Mouse (Mus musculus) frontal cortex, postnatal 10 days (tissue): Measurements from ENCODE around the gene Sult6b1.

Experiments
- DNase-seq, 2 experiments: peaks; one replicate each; pipeline ENCODE4 v3.0.0; 2022; ENCODE audit warnings: low spot score in 2 of 2, mixed read lengths in 1 of 2

The Sult6b1 gene

DNA sequence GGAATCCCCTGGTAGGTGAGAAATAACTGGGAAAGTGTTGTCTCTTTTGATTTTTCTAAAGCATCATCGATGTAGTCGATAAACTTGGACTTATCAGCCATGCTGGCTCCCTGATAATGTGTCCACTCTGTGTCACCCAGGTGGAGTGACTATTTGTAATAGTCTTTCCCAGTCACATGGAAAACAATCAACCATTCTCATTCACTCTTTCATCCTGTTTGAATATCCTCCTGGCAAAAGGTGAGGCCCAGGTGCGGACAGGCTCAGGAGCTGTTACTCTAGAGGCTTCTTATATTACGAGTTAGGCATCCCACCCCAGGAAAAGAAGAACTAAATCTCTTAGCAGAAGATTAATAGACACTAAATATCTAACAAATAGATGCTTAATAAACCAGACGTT lies at the start of gene Sult6b1:
Gene Sult6b1 (minus strand): TSS at position 101 of the 400 bp plus-strand sequence.
- no peak for DNase-seq

DNA sequence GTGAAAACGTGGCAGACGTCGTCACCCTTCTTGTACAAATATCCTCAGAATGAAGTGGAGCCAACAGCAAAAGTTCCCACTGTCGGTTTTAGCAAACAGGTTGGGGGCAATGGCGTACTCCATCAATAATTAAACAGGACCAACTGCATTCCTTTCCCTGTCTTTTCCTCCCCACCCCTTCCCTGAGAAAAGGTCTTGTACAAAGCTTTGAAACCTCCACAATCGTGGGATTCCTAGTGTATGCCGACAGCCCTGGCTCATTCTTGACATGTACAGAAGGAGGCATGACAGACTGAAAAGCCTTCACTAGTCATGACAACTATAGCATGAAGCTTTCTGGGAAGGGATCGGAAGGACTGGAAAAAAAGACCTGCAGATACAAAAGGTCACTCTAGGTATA lies 46.4 kb upstream of the Sult6b1 start:
- DNase-seq, result no peak

DNA sequence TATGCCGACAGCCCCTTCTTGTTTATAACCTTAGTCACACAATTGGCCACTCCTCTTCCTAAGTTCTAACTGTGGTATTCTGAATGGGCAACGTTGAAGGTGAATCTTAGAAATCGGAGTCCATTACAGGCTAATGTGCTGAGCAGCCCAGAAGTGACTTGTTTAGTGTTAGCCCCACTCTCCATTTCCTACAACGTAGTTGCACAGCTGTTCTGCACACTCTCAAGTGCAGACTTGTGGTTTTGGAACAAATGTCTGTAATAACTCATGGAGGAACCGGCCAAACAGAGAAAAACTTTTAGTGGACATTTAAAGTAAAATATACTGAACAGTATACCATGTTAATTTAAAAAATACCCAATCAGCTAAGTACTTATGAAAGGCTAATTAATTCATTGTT lies 45.3 kb upstream of the Sult6b1 start:
- no peak for DNase-seq

DNA sequence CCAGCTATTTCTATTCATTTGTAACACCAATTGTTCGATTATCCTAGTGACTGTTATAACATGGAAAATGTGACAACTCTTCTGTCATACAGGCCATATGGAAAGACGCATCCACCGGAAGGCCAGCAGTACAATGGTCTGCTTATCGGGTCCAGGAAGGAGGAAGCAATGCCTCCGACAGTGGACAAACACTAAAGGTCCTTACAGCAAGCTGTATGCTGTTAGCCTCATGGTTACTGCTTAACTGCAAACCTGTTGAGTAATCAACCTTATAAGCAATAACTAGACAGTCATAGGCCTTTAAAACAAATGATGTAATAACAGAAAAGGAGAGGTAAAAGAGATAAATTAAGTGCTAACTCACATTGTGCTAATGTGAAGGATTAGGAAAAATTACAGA lies 44.4 kb upstream of the Sult6b1 start:
- no peak for DNase-seq

DNA sequence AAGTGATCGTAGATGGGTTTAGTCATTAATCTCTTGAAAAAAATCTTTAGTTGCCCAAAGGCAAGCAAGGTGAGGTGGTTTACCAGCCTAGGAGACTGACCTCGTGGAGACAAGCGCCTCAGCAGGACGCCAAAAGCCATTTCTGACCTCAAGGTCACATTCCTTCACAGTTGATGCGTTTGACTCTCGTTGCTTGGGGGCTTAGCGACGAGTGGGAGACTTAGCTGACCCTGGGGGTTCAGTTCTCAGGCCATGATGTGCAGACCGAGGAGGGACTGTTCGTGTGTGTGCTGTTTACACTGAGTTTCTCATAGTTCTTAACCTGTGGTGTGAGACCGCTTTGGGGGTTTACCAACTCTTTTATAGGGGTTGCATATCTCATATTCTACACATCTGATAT lies 35.8 kb upstream of the Sult6b1 start:
- no peak for DNase-seq

DNA sequence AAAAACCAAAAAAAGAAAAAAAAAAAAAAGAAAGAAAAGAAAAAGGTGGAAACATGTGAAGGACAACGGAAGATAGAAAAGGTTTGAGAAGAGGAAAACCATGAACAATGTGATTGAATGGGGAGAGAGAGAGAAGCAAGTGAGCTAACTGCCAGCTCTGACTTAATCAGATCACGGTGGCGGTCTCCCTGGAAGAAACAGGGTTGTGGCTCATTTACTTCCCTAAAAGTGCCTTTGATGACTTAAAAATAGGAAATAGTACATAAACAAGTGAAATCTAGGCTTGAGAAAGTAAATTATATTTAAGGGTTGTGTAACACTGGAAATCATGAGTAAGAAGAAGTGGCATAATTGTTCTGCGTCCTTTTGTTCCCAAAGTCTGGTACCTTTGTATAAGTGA lies 32.1 kb upstream of the Sult6b1 start:
- DNase-seq, result no peak

DNA sequence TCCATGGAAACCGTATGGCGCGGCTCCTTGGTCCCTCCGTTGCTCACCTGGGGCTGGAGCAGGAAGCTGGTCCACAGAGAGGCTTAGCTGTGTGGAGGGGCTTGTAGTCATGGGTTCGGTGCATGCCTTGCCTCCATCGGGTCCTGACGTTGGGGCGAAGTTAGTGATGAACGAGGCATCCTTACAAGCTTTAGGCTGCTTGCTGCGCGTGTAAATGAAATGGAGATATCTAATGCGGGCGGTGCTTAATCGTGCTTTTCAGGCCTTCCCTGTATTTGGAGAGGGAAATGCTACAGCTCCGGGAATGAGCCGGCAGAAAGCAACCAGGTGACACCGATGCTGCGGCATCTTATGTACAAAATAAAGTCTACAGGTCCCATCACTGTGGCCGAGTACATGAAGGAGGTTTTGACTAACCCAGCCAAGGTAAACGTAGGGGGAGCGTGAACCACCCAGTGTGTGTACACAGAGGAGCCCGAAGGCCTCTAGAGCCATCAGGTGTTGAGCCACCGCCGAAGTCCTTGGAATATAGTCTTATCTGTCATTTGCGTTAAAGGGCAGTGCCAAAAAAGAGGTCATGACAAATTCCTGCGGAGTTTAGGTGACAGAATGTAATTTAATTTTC lies 30.5 kb upstream of the Sult6b1 start:
- DNase-seq, result no peak

DNA sequence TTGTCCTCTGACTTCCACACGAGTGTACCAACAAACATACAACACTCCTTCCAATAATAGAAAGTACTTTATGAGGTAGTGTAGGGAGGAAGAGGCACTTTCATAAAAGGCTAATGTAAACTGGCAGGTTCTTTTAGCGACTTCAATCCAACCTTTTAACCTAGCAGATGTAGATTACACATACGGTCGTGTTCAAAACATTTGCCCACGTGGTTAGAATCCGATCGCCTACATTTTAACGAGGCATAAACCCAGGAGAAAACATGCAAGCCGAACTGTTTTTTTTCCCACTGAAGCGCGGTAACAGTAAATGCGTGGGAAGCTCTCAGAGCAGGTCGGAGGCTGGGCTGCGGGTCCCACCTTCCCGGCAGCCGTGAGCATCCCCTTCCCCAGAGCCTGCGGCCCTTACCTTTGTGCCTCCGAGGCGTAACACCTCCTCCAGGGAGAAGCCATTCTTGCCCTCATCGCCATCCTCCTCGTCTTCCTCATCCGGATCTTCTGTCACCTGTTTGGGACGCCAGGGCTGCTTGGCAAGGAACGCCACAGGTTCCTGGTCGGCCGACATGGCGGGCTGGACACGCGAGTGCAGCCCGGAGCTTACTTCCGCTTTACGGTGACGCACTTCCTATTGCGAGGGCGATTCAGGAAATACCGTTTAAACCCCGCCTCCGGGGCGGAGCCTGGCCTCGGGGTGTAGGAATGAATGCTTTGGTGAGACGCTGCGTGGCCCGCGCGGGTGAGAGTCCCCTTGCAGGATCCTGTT lies 29.9 kb upstream of the Sult6b1 start, which contains the start of the genes Cebpz and Ndufaf7:
Gene Cebpz (minus strand): TSS at position 601 of the 763 bp plus-strand sequence.
Gene Ndufaf7 (plus strand): TSS at position 671 of the 763 bp plus-strand sequence.
- peak; percentile 96 to 98 for DNase-seq

DNA sequence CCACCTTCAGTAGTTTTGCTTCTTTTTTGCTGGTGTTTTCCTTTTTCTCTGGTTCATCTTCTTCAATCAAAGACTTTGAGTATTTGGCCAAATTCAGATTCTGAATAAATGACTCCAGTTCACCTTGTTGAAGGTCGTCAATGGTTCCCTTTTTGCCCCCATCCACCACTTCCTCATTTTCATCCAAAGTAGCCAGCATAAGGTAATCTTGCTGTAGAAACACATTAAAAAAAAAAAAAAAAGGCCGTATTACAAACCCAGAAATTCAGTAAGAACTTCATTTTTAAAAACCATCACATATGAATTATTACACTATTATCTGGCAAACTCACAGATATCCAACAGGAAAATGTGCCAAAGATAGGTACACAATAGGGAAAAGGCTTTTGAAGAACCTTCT lies 29.1 kb upstream of the Sult6b1 start:
- DNase-seq, result no peak

DNA sequence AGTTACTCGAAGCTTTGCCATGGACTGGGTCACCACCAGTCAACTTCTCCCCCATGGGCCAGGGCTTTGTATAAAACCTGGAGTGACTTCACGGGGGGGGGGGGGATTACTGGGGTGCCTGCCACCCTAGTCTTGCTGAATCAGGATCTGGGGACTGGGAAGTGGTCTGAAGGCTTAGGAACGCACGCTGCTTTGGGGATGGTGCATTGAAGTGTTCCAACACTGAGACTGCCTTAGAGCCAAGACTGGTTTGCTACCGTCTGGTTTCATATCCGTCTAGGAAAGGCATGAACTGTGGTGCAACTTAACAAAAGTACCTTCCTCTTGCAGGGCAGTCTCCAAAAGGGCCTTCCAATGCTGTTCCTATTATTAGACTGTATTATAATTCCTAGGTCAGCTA lies 10.9 kb upstream of the Sult6b1 start:
- no peak for DNase-seq

DNA sequence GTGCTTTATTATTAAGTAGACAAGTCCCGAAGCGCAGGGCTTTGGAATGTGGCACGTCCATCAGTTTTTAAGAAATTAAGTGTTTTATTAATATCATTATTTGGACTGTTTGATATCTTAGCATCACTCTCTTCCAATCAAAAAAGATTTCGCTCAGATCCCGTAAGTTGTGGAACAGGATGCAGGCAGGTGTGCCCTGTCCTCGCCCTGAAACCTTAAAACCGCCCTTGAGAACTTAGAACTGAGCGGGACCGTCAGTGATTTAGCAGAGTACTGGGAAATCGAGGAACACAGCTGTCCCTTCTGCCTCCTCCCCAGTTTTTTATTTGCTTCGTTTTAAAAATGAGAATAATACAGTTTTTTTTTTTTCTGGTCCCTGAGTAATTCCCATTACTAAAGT lies 10.1 kb upstream of the Sult6b1 start:
- no peak for DNase-seq

DNA sequence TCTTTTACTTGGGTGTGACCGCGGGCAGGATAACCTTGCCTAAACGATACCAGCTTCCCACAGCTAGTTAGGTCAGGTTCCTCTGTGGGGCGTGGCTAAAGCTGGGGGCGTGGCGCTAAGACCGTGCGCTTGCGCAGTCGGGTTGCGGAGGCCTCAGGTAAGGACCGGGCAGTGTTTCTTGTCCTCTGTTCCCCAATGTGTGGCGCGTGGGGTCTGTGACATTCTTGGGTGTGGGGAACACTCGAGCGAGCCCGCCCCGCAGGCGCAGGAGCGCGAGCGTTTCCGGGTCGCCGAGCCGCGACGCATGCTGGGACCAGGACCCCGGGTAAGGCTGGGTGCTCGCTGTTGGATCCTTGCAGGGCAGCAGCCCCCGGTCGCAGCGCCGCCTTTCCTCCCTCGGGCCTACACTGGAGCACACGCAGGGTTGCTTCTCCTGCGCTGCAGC lies 9.6 kb upstream of the Sult6b1 start, which contains the start of gene Cebpzos:
Gene Cebpzos (plus strand): TSS at position 132 of the 445 bp plus-strand sequence.
- DNase-seq, result peak; percentile 85 to 86

DNA sequence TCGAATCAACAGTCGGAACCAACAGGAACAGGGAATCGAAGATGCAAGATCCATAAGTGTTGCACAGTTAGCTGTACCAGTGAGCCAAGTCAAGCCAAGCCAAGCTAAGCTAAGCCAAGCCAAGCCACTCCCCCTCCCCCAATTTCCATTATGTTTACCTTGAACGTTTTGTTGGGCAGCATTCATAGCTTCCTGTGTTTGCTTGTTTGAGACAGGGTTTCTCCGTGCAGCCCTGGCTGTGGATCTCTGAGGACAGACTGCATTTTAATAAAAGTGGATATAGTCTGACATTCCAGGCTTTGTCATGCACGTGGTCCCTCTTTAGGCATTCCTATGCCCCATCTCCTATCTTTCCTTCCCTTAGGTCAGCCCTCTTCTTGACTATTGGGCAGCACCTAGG lies 9.0 kb upstream of the Sult6b1 start:
- no peak for DNase-seq

DNA sequence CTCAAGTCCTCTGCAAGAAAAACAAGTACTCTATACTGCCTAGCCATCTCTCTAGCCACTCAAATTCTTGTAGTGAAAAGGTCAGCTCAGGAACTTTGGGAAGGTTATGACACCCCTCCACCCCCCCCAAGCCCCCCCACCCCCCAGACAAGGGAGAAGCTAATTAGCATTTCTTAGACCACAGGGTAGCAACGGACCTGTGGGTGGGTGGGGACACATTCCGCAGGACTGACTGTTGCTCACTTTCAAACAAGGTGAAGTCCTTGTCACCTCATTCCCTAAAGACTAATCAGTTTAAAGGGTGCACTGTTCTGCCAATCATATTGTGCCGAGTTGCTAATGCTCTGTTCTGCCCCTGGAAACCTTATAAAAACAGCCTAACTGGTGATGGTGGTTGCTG lies 7.1 kb upstream of the Sult6b1 start:
- DNase-seq, result no peak

DNA sequence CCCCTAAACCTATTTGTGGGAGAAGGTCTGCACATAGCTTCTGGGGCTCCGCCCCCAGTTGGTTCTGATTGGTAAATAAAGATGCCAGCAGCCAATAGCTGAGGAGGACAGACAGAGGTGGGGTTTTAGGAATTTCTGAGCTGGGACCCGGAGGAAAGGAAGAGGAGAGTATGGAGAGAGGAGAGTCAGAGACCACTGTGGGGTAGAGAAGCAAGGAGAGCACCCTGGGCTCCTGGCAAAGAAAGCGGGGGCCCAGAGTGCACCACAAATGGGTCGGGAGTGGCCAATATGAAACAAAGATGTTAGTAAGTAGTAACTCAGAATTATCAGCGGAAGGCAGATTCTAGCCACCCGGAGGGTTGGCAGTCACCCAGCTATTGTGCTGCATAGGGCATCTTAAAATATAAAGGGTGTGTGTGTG lies 6.1 kb upstream of the Sult6b1 start:
- peak in 1 of 2 experiments; percentile 39 for DNase-seq

DNA sequence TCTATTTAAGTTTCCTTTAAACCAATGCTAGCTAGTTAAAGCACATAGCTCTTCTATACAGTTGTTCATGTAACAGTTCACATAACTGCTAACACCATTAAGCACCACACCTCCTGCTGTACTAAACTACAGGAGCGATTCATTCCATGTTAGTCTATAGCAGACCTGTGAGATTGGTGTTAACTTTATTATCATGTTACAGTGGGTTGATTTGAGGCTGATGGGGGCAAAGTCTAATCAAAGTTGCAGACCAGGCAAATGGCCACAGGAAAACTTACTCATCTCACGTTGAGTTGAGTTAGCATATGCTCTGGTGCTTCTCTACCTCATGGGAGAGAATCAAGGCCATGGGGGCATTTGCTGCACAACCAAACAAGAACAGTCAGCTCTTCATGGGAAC lies 2.6 kb upstream of the Sult6b1 start:
- DNase-seq, result no peak

DNA sequence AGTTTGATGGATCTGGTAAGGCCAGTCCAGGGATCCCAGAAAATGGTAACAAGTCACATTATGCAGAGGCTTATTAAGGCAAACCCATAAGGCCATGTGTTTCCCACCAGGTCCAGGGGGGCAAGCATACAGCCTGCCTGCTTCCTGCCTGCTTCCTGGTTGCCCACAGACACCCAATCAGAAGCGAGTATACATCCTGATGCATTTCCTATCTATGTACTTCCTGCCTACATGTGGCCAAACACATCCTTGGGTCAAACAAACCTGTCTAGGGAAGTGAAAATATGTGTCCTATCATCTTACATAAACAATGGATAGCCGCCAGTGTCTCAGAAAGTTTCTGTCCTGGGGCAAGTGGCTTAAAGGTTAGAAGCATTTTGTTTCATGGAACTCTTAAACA lies 3.6 kb downstream of the Sult6b1 start:
- DNase-seq, result no peak

DNA sequence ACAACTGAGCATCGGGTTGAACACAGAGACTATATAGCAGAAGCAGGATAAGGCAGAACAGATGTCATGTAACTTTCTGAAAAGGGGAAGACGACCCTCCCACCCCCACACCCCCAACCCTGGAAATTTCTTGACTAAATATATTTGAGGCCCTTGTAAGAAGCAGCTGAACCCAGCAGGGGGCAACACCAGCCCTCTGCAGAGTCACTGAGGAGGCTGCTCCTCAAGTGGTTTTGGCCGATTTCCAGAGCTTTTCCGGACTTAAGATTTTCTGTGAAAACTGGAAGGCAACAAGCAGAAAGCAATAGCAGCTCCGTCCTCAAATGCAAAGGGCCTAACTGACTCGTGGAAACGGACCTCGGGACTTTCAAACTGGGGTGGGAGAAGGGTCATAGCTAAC lies 11.4 kb downstream of the Sult6b1 start:
- peak in 1 of 2 experiments; percentile 38 for DNase-seq

DNA sequence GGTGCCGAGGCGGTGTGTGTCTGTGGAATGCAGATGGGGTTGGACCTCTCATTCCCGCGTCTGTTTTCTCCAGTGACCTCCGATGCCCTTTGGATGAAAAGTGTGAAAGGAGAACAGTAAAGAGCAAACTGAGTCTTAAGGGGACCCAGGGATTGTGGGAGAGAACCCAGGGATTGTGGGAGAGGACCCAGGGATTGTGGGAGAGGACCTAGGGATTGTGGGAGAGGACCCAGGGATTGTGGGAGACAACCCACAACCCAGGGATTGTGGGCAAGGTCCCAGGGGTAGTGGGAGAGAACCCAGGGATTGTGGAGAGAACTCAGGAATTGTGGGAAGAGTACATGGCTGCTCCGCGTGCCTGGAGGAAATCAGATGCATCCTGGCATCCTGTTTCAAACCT lies 11.8 kb downstream of the Sult6b1 start:
- no peak for DNase-seq

DNA sequence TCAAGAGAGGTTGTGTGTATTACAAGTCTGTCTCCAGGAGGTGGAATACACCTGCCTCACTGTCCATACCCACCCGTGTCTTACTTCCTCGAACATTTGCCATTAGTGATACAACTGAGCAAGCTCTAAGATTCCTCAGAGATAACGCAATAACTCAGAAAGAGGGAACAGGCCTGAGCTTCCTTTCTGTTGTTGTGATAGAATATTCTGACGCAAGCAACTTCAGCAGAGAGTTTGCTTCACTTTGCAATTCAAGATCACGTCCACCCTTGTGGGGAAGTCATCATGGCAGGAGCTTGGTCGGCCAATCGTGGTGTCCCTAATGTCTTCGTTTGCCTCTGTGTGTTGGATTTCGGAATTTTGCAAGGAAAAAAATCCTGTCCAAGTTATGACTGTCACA lies 15.8 kb downstream of the Sult6b1 start:
- no peak for DNase-seq

DNA sequence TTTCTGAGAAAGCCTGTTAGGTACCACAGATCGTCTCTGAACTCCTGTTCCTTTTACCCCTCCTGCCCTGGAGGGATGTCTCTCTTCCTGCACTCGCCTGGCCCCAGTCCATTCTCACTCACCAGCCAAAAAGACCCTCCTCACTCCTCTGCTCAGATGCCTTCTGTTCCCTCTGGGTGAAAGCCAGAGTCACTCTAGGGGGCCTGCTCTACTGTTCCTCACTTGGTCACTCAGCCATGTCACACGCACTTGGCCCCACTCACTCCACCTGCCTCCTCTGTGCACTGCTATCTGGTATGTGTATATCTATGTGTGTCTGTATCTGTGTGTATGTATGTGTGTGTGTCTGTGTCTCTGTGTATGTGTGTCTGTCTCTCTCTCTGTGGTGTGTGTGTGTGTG lies 17.6 kb downstream of the Sult6b1 start:
- DNase-seq, result no peak

DNA sequence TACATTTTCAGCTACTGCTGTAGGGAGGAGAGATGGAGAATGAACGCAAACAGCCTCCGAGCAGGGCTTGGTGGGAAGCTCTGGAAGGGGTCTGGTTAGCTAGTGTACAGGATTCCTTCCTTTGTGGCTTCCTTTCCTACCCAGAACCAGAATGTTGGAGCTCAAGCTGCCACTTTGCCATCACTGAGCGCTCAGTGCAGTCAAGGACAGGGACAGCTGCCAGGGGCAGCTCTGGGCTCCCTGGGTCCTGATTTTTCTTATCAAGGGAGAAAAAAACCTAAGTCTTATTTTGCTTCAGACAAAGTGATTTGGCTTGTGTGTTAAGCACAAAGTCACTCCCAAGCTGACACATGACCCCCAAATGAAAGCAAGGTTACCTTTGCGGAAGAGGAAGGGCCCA lies 18.2 kb downstream of the Sult6b1 start:
- no peak for DNase-seq
